Mouse (Mus musculus): ENCODE measurements at regions not wholly inside any gene's neighbourhood (a gene's known extent, or its start where the extent isn't known, plus 50 kb on each side); places are given as distances from the start of the nearest gene placed in this dataset.

GRCm38 (mm10) chr14:120831847-120832613 is 79.0 kb upstream of the Ipo5 start:
- peak; percentile 88 for DNase-seq

- no peak for DNase-seq
Observed at GRCm38 (mm10) chr14:120834821-120835220, 76.2 kb upstream of the Ipo5 start.

- no peak for DNase-seq
Observed at GRCm38 (mm10) chr14:120835758-120836157, 75.3 kb upstream of the Ipo5 start.

- DNase-seq = no peak
Observed at GRCm38 (mm10) chr14:120836535-120837316, 74.3 kb upstream of the Ipo5 start.

GRCm38 (mm10) chr14:120840900-120841299 is 70.1 kb upstream of the Ipo5 start:
- peak; percentile 6 for DNase-seq

- DNase-seq = no peak
Observed at GRCm38 (mm10) chr14:120841311-120841710, 69.7 kb upstream of the Ipo5 start.

GRCm38 (mm10) chr14:120845172-120845571 is 65.9 kb upstream of the Ipo5 start:
- DNase-seq = no peak

GRCm38 (mm10) chr14:120846073-120846850 is 64.8 kb upstream of the Ipo5 start:
- DNase-seq = no peak

- no peak for DNase-seq
Observed at GRCm38 (mm10) chr14:120847006-120847405, 64.0 kb upstream of the Ipo5 start.

- no peak for DNase-seq
Observed at GRCm38 (mm10) chr14:120848083-120848951, 62.7 kb upstream of the Ipo5 start.

GRCm38 (mm10) chr14:120849159-120849558 is 61.9 kb upstream of the Ipo5 start:
- no peak for DNase-seq

- DNase-seq = no peak
Observed at GRCm38 (mm10) chr14:120853643-120854042, 57.4 kb upstream of the Ipo5 start.

GRCm38 (mm10) chr14:120854559-120854958 is 56.5 kb upstream of the Ipo5 start:
- no peak for DNase-seq

GRCm38 (mm10) chr14:120855181-120855580 is 55.8 kb upstream of the Ipo5 start:
- DNase-seq = no peak
